Mouse (Mus musculus) telencephalon, adult 2 months (tissue): ENCODE data around the gene Wdr5b.

ENCODE experiments used
- DNase-seq: peaks from one replicate; pipeline ENCODE4 v3.0.0-alpha.2; 2011; ENCODE audit warnings: low read depth, low spot score

The Wdr5b gene

GRCm38 (mm10) chr16:36069819-36070575, 29.0 kb downstream of the Wdr5b start:
- DNase-seq: no peak

- no peak for DNase-seq
Observed at GRCm38 (mm10) chr16:36071071-36071449, 30.1 kb downstream of the Wdr5b start.

DNA sequence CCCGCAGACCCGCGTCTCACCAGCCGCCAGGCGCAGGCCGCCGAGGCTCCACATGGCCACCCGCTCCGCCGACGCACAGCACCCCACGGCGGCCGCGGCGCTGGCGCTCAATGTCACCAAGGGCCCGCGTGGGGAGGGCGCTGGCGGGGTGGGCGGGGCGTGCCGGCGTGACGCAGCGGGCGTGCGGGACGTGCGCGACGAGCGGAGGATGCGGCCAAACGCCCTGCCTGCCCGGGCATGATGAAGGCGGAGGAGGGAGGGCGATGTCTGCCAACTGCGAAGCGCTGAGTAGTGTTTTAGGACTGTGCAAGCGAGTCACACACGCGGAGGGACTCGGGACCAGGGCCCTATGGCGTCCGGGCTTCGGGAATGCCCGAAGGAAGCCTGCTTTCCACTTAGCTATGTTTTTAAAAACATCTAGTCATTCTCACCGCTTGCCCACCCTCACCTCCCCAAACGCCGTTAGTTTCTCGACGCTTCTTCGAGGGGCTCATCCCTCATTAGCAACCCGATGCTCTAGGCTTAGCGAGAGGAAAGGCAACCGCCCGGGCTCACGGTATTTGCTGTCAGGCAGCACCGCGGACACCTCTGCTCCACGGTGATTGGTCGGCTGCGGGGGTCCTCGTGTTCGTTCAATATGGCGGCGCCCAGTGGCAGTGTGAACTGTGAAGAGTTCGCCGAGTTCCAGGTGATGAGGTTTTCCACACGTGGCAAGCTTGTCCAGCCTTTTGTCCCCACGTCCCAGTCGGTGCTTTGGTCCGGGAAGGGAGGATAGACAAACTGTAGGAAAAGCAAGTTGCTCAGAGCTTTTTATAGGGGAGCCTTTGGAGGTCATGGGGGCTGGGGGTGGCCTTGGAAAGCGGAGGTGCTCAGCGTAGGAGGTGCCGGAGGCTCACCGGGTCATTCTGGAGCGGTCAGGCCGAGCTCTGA, 30.7 kb downstream of the Wdr5b start, which contains the start of the genes Fam162a and Ccdc58:
Gene Fam162a, minus strand, starts transcription at position 145 of the 930 bp plus-strand sequence.
Gene Ccdc58, plus strand, starts transcription at position 236 of the 930 bp plus-strand sequence.
- DNase-seq: peak; percentile 79

- DNase-seq: no peak
Observed at GRCm38 (mm10) chr16:36072410-36073011, 31.5 kb downstream of the Wdr5b start.

- no peak for DNase-seq
Observed at GRCm38 (mm10) chr16:36074772-36075171, 33.8 kb downstream of the Wdr5b start.

DNA sequence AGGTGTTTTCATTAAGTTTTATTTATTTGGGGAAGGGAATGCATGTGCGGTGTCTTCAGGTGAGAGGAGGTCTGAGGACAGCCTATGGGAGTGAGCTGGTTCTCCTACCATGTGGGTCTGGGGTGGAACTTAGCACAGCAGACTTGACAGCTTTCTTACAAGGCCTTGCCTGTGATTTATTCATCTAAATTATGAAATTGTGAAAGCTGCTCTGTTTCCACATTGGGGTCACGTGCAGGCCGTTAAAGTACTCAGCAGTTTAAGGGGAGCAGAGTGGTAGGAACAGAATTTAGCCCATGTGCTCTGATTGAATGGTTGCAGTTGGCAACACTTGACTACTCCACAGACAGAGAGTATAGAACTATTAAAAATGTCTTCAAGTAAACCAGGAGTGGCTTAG, 38.9 kb downstream of the Wdr5b start:
- DNase-seq: no peak

- DNase-seq: no peak
Observed at GRCm38 (mm10) chr16:36087846-36088245, 46.9 kb downstream of the Wdr5b start.

GRCm38 (mm10) chr16:36089065-36089464, 48.1 kb downstream of the Wdr5b start:
- DNase-seq: no peak

DNA sequence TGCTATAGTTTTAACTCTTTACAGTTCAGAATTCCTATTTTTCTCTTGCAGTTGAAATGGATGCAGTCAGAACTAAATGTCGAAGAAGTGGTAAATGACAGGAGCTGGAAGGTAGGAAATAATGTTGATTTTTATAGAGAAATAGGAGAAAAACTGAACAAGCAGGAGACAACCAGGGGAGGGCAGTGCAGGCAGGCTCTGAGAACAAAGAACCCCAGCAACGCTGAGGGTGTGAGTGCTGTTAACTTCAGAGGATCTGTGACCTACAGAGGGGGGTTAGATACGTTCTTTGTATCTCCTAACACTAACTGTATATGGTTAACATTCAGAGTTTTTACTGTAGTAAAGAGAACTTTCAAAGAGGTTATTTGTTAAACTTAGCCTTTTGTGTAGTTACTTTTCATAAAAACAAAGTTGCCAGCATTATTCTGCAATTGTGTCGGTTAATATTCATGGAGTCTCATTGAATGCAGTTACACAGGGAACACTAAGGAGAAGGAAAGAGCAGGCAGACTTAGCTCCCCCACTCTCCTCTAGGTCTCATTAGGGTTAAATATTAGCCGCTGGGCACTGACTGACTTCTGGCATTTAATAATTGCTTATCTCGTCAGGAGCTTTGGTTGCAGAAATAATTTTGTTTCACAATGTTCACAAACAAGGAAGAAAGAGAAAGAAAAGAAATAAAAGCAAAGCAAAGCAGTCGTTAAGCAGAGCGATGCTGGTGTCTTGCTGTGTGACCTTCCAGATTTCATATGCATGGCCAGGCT, 49.0 kb downstream of the Wdr5b start:
- DNase-seq: no peak

- no peak for DNase-seq
Observed at GRCm38 (mm10) chr16:36090785-36091509, 50.0 kb downstream of the Wdr5b start.
